Mouse (Mus musculus) midbrain, embryonic 15.5 days (tissue): ENCODE data around the gene Mrpl38. TPM values are rescaled to one million over a fixed set of nuclear protein-coding genes. Genes with fewer than 3 reads are reported as not detected.
A peak's percentile ranks its signal among the peaks of the same experiment; 100 is the strongest.
"Not testable (repeated sequence)": the region's sequence is repeated elsewhere in the genome, so short reads cannot be mapped to it uniquely, and the experiment has no call there.

ENCODE experiments used
- ATAC-seq: fragments of 200-750 bp; cut with Nextera tagmentation; replicated peaks from 2 replicates; pipeline ENCODE4 v1.8.0; 2017; ENCODE audit warnings: moderate TSS enrichment
- H3K27ac ChIP-seq: fragments of 300-500 bp; sonication (generic); 2 replicates; pipeline ENCODE4 v1.5.1; 2015; ENCODE audit warnings: mild to moderate bottlenecking, inconsistent platforms
- H3K27me3 ChIP-seq: fragments of 300-500 bp; sonication (generic); replicated peaks from 2 replicates; pipeline ENCODE4 v1.6.1; 2015; ENCODE audit warnings: inconsistent platforms
- H3K36me3 ChIP-seq: fragments of 300-500 bp; sonication (generic); replicated peaks from 2 replicates; pipeline ENCODE4 v1.6.1; 2015; ENCODE audit warnings: inconsistent platforms
- H3K4me1 ChIP-seq: fragments of 300-500 bp; sonication (generic); 2 replicates; pipeline ENCODE4 v1.6.1; 2015; ENCODE audit warnings: inconsistent platforms
- H3K4me2 ChIP-seq: fragments of 300-500 bp; sonication (generic); 2 replicates; pipeline ENCODE4 v1.6.1; 2015; ENCODE audit warnings: inconsistent platforms, mild to moderate bottlenecking, moderate library complexity
- H3K4me3 ChIP-seq: fragments of 300-500 bp; sonication (generic); 2 replicates; pipeline ENCODE4 v1.5.1; 2015; ENCODE audit warnings: mild to moderate bottlenecking, inconsistent platforms
- H3K9ac ChIP-seq: fragments of 300-500 bp; sonication (generic); 2 replicates; pipeline ENCODE4 v1.6.1; 2015; ENCODE audit warnings: mild to moderate bottlenecking, inconsistent platforms
- H3K9me3 ChIP-seq: fragments of 300-500 bp; sonication (generic); 2 replicates; pipeline ENCODE4 v1.6.1; 2016; ENCODE audit warnings: inconsistent platforms
- WGBS: fragments of 180-500 bp; shearing (Covaris S2); methylation state at CpG from one replicate; pipeline ENCODE4 v1.1.7; 2015; ENCODE audit warnings: mixed read lengths; 5-methylcytosine and 5-hydroxymethylcytosine counted together
- polyA plus RNA-seq: library from polyadenylated mRNA; unstranded; fragments of >200 nt; fragmentation: Nextera tagmentation; extraction: Ambion mirVana; gene quantifications from 2 replicates; pipeline ENCODE4 v1.2.1, GENCODE M21; 2015

Gene Mrpl38
- polyA plus RNA-seq, 1 experiment from 2014 or later = 85.1 TPM

- Histone ChIP-seq H3K9ac (no peak overlapping the region), H3K4me1 (no peaks in the 10 kb centered on the region), H3K9me3 (no peaks in the 10 kb centered on the region), H3K4me3 (no peak overlapping the region), H3K4me2 (no peak overlapping the region), H3K27ac (no peak overlapping the region), H3K27me3 (no peaks in the 10 kb centered on the region), H3K36me3 (no peaks in the 10 kb centered on the region)
- WGBS = 82% methylated on average over 3 of the region's 3 CpGs
- no peak for ATAC-seq
These were observed 43.1 kb downstream of the Mrpl38 start for GRCm38 (mm10) chr11:116095573-116095972.

- no peak overlapping the region for H3K4me3 ChIP-seq
- no peak overlapping the region for H3K4me2 ChIP-seq
- H3K27ac ChIP-seq = no peak overlapping the region
- H3K27me3 ChIP-seq = no peaks in the 10 kb centered on the region
- no peaks in the 10 kb centered on the region for H3K36me3 ChIP-seq
- no peak for ATAC-seq
- no peak overlapping the region for H3K9ac ChIP-seq
- no peaks in the 10 kb centered on the region for H3K9me3 ChIP-seq
- 69% methylated on average over 16 of the region's 16 CpGs for WGBS
- H3K4me1 ChIP-seq = no peaks in the 10 kb centered on the region
These were observed 44.7 kb downstream of the Mrpl38 start for GRCm38 (mm10) chr11:116093771-116094565.

GRCm38 (mm10) chr11:116092959-116093358, 45.7 kb downstream of the Mrpl38 start:
- H3K4me1 ChIP-seq, H3K4me3 ChIP-seq, H3K4me2 ChIP-seq, H3K9me3 ChIP-seq, H3K27ac ChIP-seq, ATAC-seq, H3K36me3 ChIP-seq, H3K9ac ChIP-seq, H3K27me3 ChIP-seq: not testable (repeated sequence)
- 93% methylated on average over 6 of the region's 6 CpGs for WGBS

GRCm38 (mm10) chr11:116091591-116091990, 47.1 kb downstream of the Mrpl38 start:
- no peaks in the 10 kb centered on the region for H3K27me3 ChIP-seq
- no peak overlapping the region for H3K4me3 ChIP-seq
- 84% methylated on average over 6 of the region's 6 CpGs for WGBS
- no peaks in the 10 kb centered on the region for H3K36me3 ChIP-seq
- H3K9me3 ChIP-seq = no peaks in the 10 kb centered on the region
- ATAC-seq = no peak
- no peak overlapping the region for H3K4me2 ChIP-seq
- peaks cover 5% of the 10 kb centered on the region for H3K4me1 ChIP-seq
- H3K27ac ChIP-seq = no peak overlapping the region
- no peak overlapping the region for H3K9ac ChIP-seq

- Histone ChIP-seq H3K27ac (no peak overlapping the region), H3K4me1 (peaks cover 17% of the 10 kb centered on the region), H3K36me3 (no peaks in the 10 kb centered on the region), H3K27me3 (no peaks in the 10 kb centered on the region), H3K9ac (no peak overlapping the region), H3K4me3 (no peak overlapping the region), H3K9me3 (no peaks in the 10 kb centered on the region), H3K4me2 (no peak overlapping the region)
- 88% methylated on average over 6 of the region's 6 CpGs for WGBS
- ATAC-seq = no peak
These were observed 49.1 kb downstream of the Mrpl38 start for GRCm38 (mm10) chr11:116089545-116089944.

- peaks cover 17% of the 10 kb centered on the region for H3K4me1 ChIP-seq
- H3K9ac ChIP-seq = no peak overlapping the region
- H3K27ac ChIP-seq = no peak overlapping the region
- H3K4me3 ChIP-seq = no peak overlapping the region
- 88% methylated on average over 11 of the region's 11 CpGs for WGBS
- H3K27me3 ChIP-seq = no peaks in the 10 kb centered on the region
- no peak overlapping the region for H3K4me2 ChIP-seq
- ATAC-seq = no peak
- peaks cover under 1% of the 10 kb centered on the region; the same call in 1 of the 2 replicates for H3K36me3 ChIP-seq
- H3K9me3 ChIP-seq = no peaks in the 10 kb centered on the region
These were observed 49.8 kb downstream of the Mrpl38 start for GRCm38 (mm10) chr11:116088741-116089394.

- Histone ChIP-seq H3K27ac (no peak overlapping the region), H3K4me1 (peaks cover 17% of the 10 kb centered on the region), H3K36me3 (peaks cover 7% of the 10 kb centered on the region; the same call in 1 of the 2 replicates), H3K9ac (no peak overlapping the region), H3K4me3 (no peak overlapping the region), H3K4me2 (peak overlapping the region; percentile 56; the same call in 1 of the 2 replicates), H3K9me3 (no peaks in the 10 kb centered on the region), H3K27me3 (no peaks in the 10 kb centered on the region)
- no peak for ATAC-seq
- 91% methylated on average over 8 of the region's 8 CpGs for WGBS
These were observed 50.5 kb downstream of the Mrpl38 start for GRCm38 (mm10) chr11:116088188-116088587.

- peak overlapping the region; percentile 77 for H3K27ac ChIP-seq
- ATAC-seq = peak; percentile 84
- peaks cover 10% of the 10 kb centered on the region; the same call in 1 of the 2 replicates for H3K36me3 ChIP-seq
- peak overlapping the region; percentile 56 for H3K4me2 ChIP-seq
- H3K4me1 ChIP-seq = peaks cover 17% of the 10 kb centered on the region
- peak overlapping the region; percentile 17 for H3K9ac ChIP-seq
- 3% methylated on average over 31 of the region's 31 CpGs for WGBS
- H3K4me3 ChIP-seq = peak overlapping the region; percentile 50
- H3K27me3 ChIP-seq = no peaks in the 10 kb centered on the region
- no peaks in the 10 kb centered on the region for H3K9me3 ChIP-seq
These were observed 51.2 kb downstream of the Mrpl38 start for GRCm38 (mm10) chr11:116087194-116088130.

GRCm38 (mm10) chr11:116086258-116087193, 52.1 kb downstream of the Mrpl38 start, which contains the start of gene Wbp2:
Gene Wbp2, minus strand, starts transcription at chr11:116086995.
- peak within 1 kb of the TSS; percentile 56 for H3K4me2 ChIP-seq
- H3K27ac ChIP-seq = peak within 1 kb of the TSS; percentile 82
- H3K27me3 ChIP-seq = no peaks in the 10 kb centered on the region
- H3K36me3 ChIP-seq = peaks cover 14% of the 10 kb centered on the region; the same call in 1 of the 2 replicates
- no peaks in the 10 kb centered on the region for H3K9me3 ChIP-seq
- H3K4me3 ChIP-seq = peak within 1 kb of the TSS; percentile 50
- ATAC-seq = peak; percentile 97
- peaks cover 17% of the 10 kb centered on the region for H3K4me1 ChIP-seq
- WGBS = 4% methylated on average over 39 of the region's 43 CpGs
- H3K9ac ChIP-seq = peak within 1 kb of the TSS; percentile 33

GRCm38 (mm10) chr11:116084166-116084565, 54.5 kb downstream of the Mrpl38 start:
- Histone ChIP-seq H3K36me3 (peaks cover 33% of the 10 kb centered on the region), H3K27me3 (no peaks in the 10 kb centered on the region), H3K27ac (no peak overlapping the region), H3K4me2 (no peak overlapping the region), H3K4me1 (peaks cover 18% of the 10 kb centered on the region), H3K9ac (no peak overlapping the region), H3K9me3 (no peaks in the 10 kb centered on the region), H3K4me3 (no peak overlapping the region)
- 92% methylated on average over 6 of the region's 6 CpGs for WGBS
- no peak for ATAC-seq

- H3K4me1 ChIP-seq = peaks cover 28% of the 10 kb centered on the region
- WGBS = 91% methylated on average over 14 of the region's 14 CpGs
- no peak overlapping the region for H3K4me2 ChIP-seq
- H3K4me3 ChIP-seq = no peak overlapping the region
- H3K36me3 ChIP-seq = peaks cover 36% of the 10 kb centered on the region
- no peaks in the 10 kb centered on the region for H3K27me3 ChIP-seq
- H3K27ac ChIP-seq = no peak overlapping the region
- no peaks in the 10 kb centered on the region for H3K9me3 ChIP-seq
- no peak for ATAC-seq
- H3K9ac ChIP-seq = no peak overlapping the region
These were observed 55.5 kb downstream of the Mrpl38 start for GRCm38 (mm10) chr11:116083096-116083672.
